Mouse (Mus musculus) midbrain, postnatal 0 days (tissue): Measurements from ENCODE around the gene Gchfr. TPM values are rescaled to one million over a fixed set of nuclear protein-coding genes. Genes with fewer than 3 reads are reported as not detected.
A peak's percentile ranks its signal among the peaks of the same experiment; 100 is the strongest.

Experiments used
- ATAC-seq: fragments of 200-750 bp; cut with Nextera tagmentation; 2 replicates; pipeline ENCODE4 v1.8.0; 2017; ENCODE audit warnings: moderate number of reproducible peaks, mild to moderate bottlenecking, moderate TSS enrichment, moderate library complexity; ENCODE audit not compliant: low FRiP score
- DNase-seq: peaks from one replicate; pipeline ENCODE4 v3.0.0-alpha.2; 2015; ENCODE audit warnings: low spot score
- H3K27ac ChIP-seq: fragments of 300-500 bp; sonication (generic); 2 replicates; pipeline ENCODE4 v1.5.1; 2014; ENCODE audit warnings: low read depth, mild to moderate bottlenecking, low read length, mixed read lengths
- H3K27me3 ChIP-seq: fragments of 300-500 bp; sonication (generic); 2 replicates; pipeline ENCODE4 v1.6.1; 2014; ENCODE audit warnings: low read length, control low read depth, mixed read lengths; ENCODE audit not compliant: insufficient read depth
- H3K36me3 ChIP-seq: fragments of 300-500 bp; sonication (generic); 2 replicates; pipeline ENCODE4 v1.6.1; 2014; ENCODE audit warnings: low read length, control low read depth, mixed read lengths; ENCODE audit not compliant: insufficient read depth
- H3K4me1 ChIP-seq: fragments of 300-500 bp; sonication (generic); 2 replicates; pipeline ENCODE4 v1.6.1; 2014; ENCODE audit warnings: mild to moderate bottlenecking, control low read depth, antibody characterized with exemption, low read length, mixed read lengths; ENCODE audit not compliant: insufficient read depth
- H3K4me2 ChIP-seq: fragments of 300-500 bp; sonication (generic); 2 replicates; pipeline ENCODE4 v1.6.1; 2014; ENCODE audit warnings: low read depth, mild to moderate bottlenecking, low read length, mixed read lengths; ENCODE audit not compliant: poor library complexity, severe bottlenecking
- H3K4me3 ChIP-seq: fragments of 300-500 bp; sonication (generic); 2 replicates; pipeline ENCODE4 v1.5.1; 2014; ENCODE audit warnings: low read depth, mild to moderate bottlenecking, low read length, moderate library complexity
- H3K9ac ChIP-seq: fragments of 300-500 bp; sonication (generic); replicated peaks from 2 replicates; pipeline ENCODE4 v1.6.1; 2014; ENCODE audit warnings: mild to moderate bottlenecking, low read length, moderate library complexity, mixed read lengths; ENCODE audit not compliant: poor library complexity, severe bottlenecking
- H3K9me3 ChIP-seq: fragments of 300-500 bp; sonication (generic); 2 replicates; pipeline ENCODE4 v1.6.1; 2016; ENCODE audit warnings: low read length, control low read depth
- CTCF ChIP-seq: IDR thresholded peaks from 2 replicates; pipeline ENCODE4 v1.5.1; 2016; ENCODE audit warnings: antibody characterized with exemption, mild to moderate bottlenecking
- WGBS: fragments of 180-500 bp; shearing (Covaris S2); extraction: QIAGEN DNeasy Blood & Tissue Kit; methylation state at CpG from one replicate; pipeline ENCODE4 v1.1.7; 2014; 5-methylcytosine and 5-hydroxymethylcytosine counted together
- polyA plus RNA-seq: library from polyadenylated mRNA; unstranded; fragments of >200 nt; fragmentation: Nextera tagmentation; extraction: Ambion mirVana; gene quantifications from 2 replicates; pipeline ENCODE4 v1.2.1, GENCODE M21; 2015
- total RNA-seq: library from RNA; depleted of rRNA; stranded (reverse); fragments of >200 nt; gene quantifications from 2 replicates; pipeline ENCODE4 v1.2.3, GENCODE M21; 2014; rRNA removed

Gchfr gene
- 11.0 and 15.9 TPM in 2 replicates for total RNA-seq
- polyA plus RNA-seq, result 9.9 and 12.0 TPM in 2 replicates

DNA sequence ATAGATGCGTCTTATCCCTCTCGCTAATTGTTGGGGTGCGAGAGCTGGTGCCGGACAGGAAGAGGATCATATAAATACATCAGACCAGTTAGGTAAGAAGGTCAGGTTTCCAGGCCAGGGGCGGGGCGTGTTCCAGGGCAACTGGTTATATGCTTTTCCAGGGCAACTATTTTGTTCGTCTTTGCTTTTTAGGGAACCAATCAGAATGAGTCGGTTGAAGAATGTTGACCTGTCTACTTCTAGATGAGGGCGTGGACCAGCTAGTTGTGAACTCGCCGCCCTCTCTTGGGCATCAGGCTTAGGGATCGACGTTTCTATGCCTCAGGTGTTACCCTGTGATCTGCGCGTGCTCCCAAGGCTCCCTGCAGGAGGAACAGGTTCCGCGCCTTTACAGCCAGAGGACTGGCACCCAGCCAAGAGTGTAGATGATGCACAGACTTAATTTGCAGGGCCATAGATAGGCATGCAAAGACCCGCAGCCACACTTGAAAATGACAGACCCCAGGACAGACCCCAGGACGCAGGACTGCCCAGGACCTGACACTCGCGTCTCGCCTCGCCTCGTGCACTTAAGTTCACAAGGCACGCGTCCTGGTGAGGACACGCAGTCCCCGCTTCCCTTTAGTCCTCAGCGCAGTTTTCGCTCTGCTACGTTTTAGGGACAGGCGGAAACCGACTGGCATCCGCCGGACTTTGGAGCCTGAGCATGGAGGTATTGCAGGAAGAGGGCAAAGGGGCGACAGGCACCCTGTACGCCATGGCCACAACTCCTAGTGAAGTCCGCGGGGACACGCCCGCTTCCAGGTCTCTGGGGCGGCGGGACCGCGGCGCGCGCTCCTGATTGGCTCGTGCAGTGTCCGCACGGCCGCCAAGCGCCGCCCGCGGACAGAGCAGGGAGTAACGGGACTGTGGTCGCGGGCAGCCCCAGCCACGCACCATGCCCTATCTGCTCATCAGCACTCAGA is at the start of gene Gchfr:
Gene Gchfr, plus strand, starts transcription at position 873 of the 965 bp plus-strand sequence.
- under 1% methylated on average over 60 of the region's 60 CpGs for WGBS
- H3K4me1 ChIP-seq, result no peaks in the 10 kb centered on the region; the same call in 1 of the 2 replicates

GRCm38 (mm10) chr2:119136346-119136898 is 31.2 kb upstream of the Gchfr start:
- no peaks in the 10 kb centered on the region for H3K27me3 ChIP-seq
- peaks cover 35% of the 10 kb centered on the region for H3K36me3 ChIP-seq
- H3K9ac ChIP-seq, result no peak overlapping the region
- ATAC-seq (no peak), DNase-seq (no peak)
- no peak overlapping the region for H3K27ac ChIP-seq
- H3K4me1 ChIP-seq, result no peaks in the 10 kb centered on the region
- TF ChIP-seq CTCF, result no peak
- H3K4me2 ChIP-seq, result no peak overlapping the region
- H3K4me3 ChIP-seq, result no peak overlapping the region
- WGBS, result 90% methylated on average over 5 of the region's 5 CpGs
- no peaks in the 10 kb centered on the region for H3K9me3 ChIP-seq

More for the DNA sequence above, at the start of gene Gchfr:
- peak; percentile 29; the same call in 1 of the 2 replicates for TF ChIP-seq CTCF
- peak within 1 kb of the TSS; percentile 97 for H3K4me2 ChIP-seq
- H3K36me3 ChIP-seq, result no peaks in the 10 kb centered on the region
- H3K9ac ChIP-seq, result peak within 1 kb of the TSS; percentile 24; the same call in 1 of the 2 replicates
- H3K27ac ChIP-seq, result no peak within 1 kb of the TSS
- ATAC-seq, result peak; percentile 69
- no peaks in the 10 kb centered on the region for H3K9me3 ChIP-seq
- peak; percentile 51 for DNase-seq
- peak within 1 kb of the TSS; percentile 47 for H3K4me3 ChIP-seq
- peaks cover 5% of the 10 kb centered on the region; the same call in 1 of the 2 replicates for H3K27me3 ChIP-seq

GRCm38 (mm10) chr2:119145199-119145598 is 22.4 kb upstream of the Gchfr start:
- DNase-seq (no peak), ATAC-seq (no peak)
- 94% methylated on average over 2 of the region's 2 CpGs for WGBS
- Histone ChIP-seq H3K36me3 (peaks cover 60% of the 10 kb centered on the region), H3K4me3 (no peak overlapping the region), H3K27me3 (no peaks in the 10 kb centered on the region), H3K27ac (no peak overlapping the region), H3K4me2 (no peak overlapping the region), H3K9ac (no peak overlapping the region), H3K9me3 (no peaks in the 10 kb centered on the region), H3K4me1 (no peaks in the 10 kb centered on the region)
- TF ChIP-seq CTCF, result peak; percentile 41

GRCm38 (mm10) chr2:119146435-119146834 is 21.1 kb upstream of the Gchfr start:
- peaks cover 65% of the 10 kb centered on the region for H3K36me3 ChIP-seq
- H3K9ac ChIP-seq, result no peak overlapping the region
- no peak overlapping the region for H3K4me3 ChIP-seq
- H3K4me2 ChIP-seq, result no peak overlapping the region
- no peaks in the 10 kb centered on the region for H3K27me3 ChIP-seq
- H3K27ac ChIP-seq, result no peak overlapping the region
- ATAC-seq, result no peak
- DNase-seq, result no peak
- H3K4me1 ChIP-seq, result no peaks in the 10 kb centered on the region
- TF ChIP-seq CTCF, result no peak
- no peaks in the 10 kb centered on the region for H3K9me3 ChIP-seq
- WGBS, result 74% methylated on average over 6 of the region's 6 CpGs

DNA sequence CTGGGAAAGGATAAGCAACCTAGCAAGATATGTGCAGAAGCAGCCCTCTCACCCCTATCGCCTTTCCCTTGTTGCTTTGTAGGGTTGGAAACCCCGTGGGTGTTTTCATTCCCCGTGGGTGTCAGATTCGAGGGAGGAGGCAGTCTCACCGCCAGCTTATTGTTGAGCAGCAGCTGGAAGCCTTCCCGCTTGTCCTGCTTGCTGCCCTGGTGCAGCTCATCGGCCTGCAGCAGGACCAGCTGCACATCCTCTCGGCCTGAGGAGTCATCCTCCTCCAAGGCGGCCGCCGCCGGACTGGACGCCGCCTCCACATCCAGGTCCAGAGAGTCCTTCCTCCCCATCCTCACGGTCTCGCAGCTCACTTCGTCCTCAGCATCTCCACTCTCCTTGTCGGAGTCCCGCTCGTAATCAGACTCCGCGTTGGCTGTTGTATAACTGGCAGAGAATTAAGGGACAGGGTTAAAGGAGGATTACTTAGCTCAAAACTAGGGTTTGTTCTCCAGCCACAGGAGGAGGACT is 20.4 kb upstream of the Gchfr start:
- DNase-seq, result no peak
- Histone ChIP-seq H3K4me3 (no peak overlapping the region), H3K9ac (no peak overlapping the region), H3K9me3 (no peaks in the 10 kb centered on the region), H3K4me2 (no peak overlapping the region), H3K36me3 (peaks cover 65% of the 10 kb centered on the region), H3K27ac (no peak overlapping the region), H3K4me1 (no peaks in the 10 kb centered on the region), H3K27me3 (no peaks in the 10 kb centered on the region)
- 87% methylated on average over 22 of the region's 22 CpGs for WGBS
- no peak for TF ChIP-seq CTCF
- ATAC-seq, result no peak
